Mouse (Mus musculus) cerebellum, adult 2 months (tissue): ENCODE data around the gene Rassf10.

ENCODE experiments used
- CTCF ChIP-seq: fragments of 200-500 bp; IDR thresholded peaks from 2 replicates; pipeline ENCODE4 v1.5.1; 2011; ENCODE audit warnings: low read depth, mild to moderate bottlenecking, control low read depth, low read length, moderate library complexity, borderline replicate concordance; ENCODE audit not compliant: insufficient read depth
- POLR2A ChIP-seq: fragments of 200-500 bp; IDR thresholded peaks from 2 replicates; pipeline ENCODE4 v1.6.1; 2011; ENCODE audit warnings: low read length, control low read depth, borderline replicate concordance; ENCODE audit not compliant: insufficient read depth

GRCm38 (mm10) chr7:113005726-113006125 is 52.0 kb downstream of the Rassf10 start:
- no peak for TF ChIP-seq CTCF
- no peak for TF ChIP-seq POLR2A
